Mouse (Mus musculus) CD4-positive helper T cell, adult 2 months (primary cell): Measurements from ENCODE around the gene Camta2.

Experiments used
- DNase-seq: peaks from one replicate; pipeline ENCODE4 v3.0.0-alpha.2; 2012; ENCODE audit warnings: low read depth, missing footprints, low spot score

The Camta2 gene

DNA sequence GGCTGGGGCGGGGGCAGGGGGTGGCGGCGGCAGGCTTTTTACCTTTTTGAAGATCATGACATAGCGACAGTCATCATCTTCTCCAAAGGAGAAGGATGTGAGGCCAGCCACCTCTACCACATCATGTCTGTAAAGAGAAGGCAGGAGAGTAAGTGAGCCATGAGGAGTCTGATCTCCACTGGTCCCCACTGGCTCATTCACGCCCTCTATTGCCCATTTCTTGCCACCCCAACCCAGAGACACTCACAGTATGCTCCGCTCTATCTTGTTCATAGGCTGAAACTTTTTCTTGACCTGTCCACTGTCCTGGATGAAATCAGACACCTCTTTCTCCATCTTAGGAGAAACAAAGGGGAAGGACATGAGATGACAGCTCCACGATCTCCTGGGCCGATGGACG, 23.2 kb downstream of the Camta2 start:
- DNase-seq = no peak

DNA sequence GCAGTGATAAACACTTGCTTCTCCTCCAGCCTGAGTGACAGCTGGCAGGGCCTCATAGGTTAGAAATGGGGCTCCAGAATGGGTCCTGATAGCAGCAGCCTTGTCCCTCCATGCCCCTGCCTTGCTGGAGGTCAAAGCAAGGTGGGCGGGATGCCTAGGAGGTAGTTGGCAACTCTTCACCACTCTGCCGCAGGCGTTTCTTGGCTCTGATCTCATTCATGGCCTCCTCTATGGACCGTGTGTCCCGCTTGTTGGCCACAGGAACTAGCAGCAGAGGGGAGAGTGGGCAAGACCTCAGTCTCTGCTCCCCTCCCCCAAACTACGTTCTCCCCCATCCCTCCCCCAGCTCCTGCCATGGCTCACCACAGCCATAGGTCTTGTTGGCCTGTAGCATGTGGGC, 23.9 kb downstream of the Camta2 start:
- no peak for DNase-seq

DNA sequence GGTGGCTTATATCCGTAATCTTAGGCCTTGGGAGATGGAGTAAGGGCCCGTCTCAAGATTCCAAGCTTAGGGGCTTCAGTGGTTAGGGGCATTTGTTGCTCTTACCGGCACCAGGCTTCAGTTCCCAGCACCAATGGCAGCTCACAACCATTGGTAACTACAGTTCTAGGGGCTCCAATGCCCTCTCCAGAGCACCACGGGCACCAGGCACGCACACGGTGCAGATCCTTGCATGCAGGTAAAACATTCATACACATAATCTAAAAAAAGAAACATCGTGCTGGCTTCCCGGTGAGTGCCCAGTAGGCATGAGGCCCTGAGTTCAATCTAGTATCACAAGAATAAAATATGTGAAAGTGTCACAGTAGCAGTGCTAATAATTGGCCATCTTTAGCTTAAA, 24.8 kb downstream of the Camta2 start:
- DNase-seq = no peak

DNA sequence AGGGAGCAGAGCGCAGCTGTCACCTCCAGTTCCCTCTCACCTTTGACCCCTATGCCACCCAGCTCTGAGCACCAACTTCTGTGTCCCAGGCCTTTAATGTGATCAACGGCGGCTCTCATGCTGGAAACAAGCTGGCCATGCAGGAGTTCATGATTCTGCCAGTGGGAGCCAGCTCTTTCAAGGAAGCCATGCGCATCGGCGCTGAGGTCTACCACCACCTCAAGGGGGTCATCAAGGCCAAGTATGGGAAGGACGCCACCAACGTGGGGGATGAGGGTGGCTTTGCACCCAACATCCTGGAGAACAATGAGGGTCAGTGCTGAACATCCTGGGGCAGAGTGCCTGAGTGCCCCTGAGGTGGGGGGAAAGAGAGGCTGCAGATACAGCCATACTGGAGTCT, 27.3 kb downstream of the Camta2 start:
- no peak for DNase-seq

DNA sequence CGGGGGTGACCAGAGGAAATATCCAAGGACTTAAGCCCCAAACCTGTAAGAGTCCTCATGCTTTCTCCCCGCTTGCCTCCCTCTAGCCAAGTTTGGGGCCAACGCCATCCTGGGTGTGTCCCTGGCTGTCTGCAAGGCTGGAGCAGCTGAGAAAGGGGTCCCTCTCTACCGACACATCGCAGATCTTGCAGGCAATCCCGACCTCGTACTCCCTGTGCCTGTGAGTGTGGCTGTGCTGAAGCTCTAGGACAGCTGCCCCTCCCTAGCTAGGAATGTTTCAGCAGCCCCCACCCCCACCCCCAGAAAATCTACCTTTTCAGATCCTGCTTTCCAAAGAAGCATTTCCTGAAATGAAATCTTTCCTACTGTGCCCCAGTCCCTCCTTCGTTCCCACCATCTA, 29.0 kb downstream of the Camta2 start:
- DNase-seq = no peak

DNA sequence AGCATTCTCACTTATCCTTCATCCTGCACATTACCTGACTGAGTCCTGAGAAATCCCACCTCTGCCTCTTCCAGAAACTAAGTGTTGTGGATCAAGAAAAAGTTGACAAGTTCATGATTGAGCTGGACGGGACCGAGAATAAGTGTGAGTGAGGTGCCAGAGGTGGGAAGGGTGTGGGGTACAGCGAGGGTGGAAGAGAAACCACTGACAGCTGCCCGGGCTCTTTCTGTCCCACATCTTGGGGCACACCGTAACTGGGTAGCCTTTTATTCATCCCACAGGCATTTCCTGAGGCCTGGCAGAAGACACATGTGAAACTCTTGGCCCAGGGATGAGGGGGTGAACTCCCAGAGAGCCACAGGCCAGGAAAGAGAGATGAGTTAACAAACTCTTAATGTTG, 29.4 kb downstream of the Camta2 start:
- DNase-seq = no peak

DNA sequence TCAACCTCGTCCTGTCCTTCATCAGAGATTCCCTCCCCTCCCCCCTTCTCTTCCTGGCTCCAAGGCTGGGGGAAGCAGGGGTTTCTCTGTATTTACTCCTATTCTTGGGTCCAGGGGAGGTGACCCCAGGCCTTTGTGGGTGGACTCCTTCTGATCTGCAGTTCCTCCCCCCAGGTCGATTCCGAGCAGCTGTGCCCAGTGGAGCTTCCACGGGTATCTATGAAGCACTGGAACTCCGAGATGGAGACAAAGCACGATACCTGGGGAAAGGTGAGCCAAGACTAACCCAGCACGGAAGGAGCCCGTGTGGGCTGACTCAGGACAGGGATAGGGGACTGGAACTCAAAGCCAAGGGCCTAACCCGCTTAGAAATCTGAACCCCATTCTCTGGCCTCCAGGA, 29.9 kb downstream of the Camta2 start:
- DNase-seq = no peak

DNA sequence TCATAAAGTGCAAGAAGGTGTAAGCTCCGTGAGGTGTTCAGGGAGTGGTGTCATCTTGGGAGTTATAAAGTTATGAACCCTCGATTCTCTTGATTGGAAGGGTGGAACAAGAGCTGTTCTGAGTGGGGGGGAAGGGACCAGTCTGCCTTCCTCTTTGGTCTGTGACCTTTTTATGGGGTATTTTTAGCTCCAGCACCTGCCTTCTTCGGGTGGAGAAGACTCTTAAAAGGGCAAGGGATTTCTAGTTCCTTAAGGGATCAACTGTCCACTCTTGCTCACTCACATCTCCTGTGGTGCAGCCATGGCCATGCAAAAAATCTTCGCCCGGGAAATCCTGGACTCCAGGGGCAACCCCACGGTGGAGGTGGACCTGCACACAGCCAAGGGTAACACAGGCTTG, 30.3 kb downstream of the Camta2 start:
- DNase-seq = no peak

DNA sequence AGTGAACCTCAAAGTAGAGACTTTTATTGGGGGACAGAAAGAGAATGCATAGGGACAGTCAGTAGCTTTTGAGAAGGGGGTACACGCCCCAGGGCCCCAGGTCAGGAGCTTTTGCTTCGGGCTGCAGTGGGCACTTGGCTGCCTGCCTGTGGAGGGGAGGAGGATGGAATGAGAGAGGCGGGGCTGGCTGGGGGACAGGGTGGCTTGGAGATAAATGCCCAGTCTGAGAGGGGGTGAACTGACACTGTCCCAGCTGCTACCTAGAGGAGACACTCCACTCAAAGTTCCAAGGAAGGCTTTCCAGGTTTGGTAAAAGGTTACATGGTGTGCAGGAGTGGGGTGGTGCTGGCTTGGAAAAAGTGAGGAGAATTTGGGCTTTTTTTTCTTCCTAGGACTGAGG, 30.9 kb downstream of the Camta2 start, which contains the start of gene Eno3:
TSS of gene Eno3 (plus strand) at position 239 of the 400 bp plus-strand sequence.
- DNase-seq = no peak

DNA sequence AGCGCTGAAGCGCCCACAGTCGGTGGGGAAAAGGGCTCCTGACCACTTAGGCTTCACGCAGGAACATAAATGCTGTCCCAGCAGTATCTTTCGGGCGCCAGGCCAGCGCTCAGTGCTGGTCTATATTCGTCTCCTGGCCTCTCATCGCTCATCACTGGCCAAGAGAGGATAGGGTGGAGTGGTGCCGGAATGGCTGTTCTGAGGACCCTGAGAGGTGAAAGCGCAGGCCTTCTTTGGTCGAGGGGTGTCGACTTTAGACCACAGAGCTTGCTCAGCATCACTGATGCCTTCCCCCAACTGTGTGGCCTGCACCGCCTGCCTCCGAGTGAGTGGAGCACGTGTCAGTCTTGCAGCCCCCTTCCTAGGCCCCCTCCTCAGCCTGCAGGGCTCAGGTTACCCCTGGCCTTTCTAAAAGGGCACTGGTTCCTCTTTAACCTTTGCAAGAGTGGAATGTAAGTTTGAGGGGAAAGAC, 31.4 kb downstream of the Camta2 start:
- no peak for DNase-seq

DNA sequence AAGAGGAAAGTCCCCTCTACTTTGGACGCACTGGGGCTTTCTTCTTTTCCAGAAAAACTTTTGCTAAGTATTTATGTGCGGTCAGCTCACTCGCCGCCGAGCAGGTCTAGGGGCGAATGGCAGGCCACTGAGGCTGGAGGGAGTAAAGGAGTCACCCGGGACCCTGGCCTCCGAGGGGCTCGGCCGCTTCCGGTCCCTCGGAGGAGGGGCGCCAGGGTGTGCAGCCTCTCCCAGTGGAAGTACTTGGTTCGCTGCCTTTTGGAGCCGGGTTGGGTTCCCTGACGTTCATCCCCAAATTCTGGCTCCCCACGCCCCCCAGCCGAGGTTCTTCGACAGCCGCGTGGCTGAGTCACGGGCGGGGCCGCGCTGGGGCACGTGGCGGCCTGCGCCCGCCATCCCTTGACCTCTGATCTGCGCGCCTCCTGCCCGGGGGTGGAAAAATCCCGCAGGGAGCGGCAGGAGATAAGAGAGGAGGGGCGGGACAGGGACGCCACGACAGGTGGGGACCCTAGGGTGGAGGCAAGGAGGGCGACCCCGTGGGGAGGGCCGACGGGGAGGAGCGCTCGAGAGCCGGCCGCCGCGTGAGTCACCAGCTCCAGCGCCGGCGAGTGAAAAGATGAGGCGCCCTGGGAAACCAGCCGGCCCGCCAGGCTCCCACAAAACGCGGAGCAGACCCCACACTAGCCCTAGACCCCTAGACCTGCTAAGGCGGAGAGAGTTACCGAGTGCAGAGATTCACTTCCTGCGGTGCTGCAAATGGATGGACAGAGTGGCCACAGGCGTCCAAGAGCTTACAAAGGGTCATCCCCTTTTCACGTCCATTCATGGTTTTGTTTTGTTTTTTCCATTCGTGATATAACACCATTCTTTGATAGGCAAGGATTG, 32.1 kb downstream of the Camta2 start:
- DNase-seq = no peak

DNA sequence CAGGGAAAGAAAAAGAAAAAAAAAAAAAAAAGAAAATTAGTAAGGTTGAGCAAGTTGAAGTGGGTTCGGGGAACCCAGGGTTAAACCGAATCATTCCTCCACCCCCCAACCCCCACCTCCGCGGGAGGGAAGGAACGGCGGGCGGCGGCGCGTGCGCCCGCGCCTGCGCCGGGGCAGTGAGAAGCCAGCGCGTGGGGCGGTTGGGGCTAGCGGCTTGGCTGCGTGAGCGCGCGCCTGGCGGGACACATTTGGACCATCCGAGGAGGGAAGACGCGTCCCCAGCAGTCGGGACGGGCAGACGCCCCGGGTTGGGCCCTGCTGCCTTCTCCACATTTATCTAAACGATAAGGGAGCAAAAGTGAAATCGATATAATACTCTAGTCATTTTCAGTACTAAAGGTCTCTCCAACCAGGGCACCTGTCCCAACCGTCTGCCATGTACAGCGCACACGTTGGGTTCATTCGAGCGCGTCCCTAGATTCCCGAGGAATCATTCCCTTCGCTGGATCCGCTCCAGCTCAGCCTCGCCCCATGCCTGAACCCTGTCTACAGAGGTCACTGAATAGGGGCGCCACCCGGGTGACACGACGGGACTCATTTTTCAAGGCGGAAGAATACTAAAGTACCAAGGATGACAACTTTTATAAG, 32.9 kb downstream of the Camta2 start:
- DNase-seq = peak; percentile 93

DNA sequence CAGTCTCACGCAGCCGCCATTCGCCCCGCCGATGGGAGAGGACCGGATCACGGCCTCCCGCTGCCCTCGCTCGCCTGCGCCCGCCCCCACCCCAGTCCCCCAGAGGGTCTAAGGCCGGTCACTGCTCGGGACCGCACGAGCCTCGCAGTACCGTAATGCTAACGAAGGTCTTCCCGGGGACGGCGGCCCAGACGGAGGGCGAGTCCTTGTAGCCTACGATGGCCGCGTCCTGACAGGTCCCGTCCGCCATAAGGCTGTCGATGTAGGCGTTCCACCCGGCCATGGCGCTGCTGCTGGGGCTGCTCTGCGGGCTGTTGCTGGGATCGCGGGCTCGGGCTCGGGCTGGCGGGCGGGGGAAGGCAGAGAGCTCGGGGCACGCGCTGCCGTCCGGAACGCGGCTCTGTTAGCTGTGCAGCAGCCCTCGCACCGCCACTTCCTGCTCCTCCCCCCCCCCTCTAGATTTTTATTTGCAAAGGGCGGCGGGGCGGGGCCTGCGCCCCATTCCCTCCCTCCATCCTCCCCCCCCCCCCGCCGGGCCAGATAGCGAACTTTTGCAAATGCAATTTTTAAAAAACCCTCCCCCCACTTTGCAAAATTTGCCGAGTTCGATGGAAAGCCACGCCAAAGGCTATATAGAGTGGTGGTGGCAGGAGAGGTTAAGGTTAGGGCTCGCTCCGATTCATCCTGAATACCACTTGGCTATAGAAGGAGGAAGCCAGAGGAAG, 33.5 kb downstream of the Camta2 start, which contains the start of gene Pfn1:
TSS of gene Pfn1 (minus strand) at position 447 of the 725 bp plus-strand sequence.
- peak; percentile 94 for DNase-seq

DNA sequence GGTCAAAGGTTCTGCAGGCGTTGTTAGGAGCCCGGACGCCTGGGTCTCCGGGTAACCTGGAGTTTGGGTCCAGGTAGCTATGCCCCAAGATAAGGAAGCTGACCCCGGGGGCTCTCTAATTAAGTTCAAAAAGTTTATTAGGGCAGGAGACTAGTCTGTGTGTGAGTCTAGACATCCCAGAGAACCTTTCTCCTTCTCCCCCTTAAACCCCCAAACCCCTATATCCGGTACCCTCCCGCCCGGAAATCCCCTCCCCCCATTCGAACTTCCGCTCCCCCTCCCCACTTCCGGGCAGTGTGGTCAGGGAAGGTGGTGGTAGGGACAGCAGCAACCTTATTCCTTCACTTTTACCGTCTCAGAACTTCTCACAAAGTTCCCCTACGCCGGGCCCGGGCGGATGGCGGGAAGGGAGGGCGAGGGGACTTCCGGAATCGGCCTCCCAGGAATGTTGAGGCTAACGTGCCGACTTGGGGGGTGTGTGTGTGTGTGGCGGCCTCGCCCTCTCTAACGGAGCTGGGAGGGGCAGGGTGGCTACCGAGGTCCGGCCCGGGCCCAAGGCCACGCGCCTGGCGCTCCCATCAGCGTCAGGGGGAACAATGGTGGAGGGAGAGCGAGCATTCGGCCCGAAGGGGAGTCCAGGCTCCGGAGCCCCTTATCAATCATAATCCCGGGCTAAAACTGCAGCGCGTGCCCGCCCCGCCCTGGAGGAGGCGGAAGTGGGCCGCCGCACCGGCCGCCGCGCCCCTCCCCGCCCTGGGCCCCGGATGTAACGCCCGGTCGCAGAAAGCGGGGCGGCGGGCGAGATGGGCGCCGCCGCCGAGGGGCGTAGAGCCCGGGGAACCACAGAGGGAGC, 34.3 kb downstream of the Camta2 start:
- peak; percentile 87 for DNase-seq

DNA sequence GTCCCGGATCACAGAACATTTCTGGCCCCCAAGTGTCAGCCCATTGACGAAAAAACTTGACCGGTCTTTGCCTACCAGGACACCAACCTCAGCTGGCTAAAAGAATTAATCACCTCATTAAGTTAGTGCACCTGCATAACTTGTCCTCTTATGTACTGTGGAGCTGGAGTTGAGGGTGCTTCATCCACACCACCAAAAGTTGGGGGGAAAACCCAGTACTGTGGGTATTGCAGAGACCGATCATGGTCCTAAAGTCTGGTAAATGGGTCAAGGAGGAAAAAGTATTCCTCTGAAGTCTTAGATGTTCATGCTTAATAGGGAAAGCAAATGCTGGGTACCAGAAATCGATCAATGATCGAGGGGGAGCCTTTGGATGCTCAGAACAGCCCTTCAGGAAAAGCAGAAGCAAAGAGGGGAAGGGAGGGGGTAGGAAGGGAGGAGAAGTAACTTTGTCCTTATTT, 35.0 kb downstream of the Camta2 start:
- DNase-seq = no peak

DNA sequence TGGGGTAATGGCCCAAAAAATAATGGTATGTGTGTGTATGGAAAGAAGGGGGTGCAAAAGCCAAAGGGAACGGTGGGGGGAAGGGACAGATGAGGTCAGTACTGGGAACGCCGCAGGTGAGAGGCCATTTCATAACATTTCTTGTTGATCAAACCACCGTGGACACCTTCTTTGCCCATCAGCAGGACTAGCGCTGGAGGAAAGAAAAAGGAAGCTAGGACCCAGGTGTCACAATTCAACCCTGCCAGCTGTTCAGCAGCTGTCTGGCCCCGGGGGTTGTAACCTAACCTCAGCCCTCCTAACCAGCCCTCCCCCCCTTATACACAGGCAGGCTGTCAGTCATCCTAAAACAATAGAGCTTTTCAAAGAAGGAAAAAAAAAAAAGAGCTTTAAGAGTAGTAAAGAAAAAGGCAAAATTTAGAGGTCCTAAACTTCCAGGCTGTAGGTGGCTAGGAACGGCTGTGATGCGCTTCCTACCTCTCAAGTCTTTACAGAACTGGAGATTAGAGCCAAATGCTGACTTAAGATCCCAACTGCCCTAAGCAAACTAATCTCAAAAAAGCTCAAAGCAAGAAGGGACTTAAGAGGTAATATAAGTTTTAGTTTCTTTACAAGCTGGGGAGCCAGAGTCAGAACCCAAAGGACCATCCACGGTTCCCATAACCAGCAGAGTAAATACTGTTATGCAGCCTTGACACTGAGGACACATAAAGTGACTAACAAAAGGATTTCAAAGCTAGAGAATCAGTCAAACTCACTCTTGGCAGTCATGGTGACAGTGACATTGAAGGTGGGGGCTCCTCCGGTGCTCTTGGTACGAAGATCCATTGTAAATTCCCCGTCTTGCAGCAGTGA, 35.6 kb downstream of the Camta2 start:
- peak; percentile 51 for DNase-seq

DNA sequence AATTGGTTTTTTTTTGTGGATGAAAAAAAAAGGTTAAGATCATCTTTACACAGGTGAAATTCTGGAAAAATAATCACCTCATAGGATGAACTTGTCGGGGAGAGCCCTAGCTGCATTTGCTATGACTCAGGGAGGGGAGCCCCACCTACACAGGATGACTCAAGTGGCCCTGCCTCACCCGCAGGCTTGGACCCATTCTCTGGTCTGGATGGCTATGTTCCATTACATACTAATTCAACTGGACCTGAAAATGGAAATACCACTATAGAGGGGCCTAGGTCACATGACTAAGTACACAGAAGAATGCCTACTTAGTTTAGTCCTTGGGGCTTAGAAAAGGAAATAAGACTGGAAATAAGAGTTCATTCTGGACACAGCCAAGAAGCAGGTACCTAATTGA, 36.5 kb downstream of the Camta2 start:
- peak; percentile 63 for DNase-seq

DNA sequence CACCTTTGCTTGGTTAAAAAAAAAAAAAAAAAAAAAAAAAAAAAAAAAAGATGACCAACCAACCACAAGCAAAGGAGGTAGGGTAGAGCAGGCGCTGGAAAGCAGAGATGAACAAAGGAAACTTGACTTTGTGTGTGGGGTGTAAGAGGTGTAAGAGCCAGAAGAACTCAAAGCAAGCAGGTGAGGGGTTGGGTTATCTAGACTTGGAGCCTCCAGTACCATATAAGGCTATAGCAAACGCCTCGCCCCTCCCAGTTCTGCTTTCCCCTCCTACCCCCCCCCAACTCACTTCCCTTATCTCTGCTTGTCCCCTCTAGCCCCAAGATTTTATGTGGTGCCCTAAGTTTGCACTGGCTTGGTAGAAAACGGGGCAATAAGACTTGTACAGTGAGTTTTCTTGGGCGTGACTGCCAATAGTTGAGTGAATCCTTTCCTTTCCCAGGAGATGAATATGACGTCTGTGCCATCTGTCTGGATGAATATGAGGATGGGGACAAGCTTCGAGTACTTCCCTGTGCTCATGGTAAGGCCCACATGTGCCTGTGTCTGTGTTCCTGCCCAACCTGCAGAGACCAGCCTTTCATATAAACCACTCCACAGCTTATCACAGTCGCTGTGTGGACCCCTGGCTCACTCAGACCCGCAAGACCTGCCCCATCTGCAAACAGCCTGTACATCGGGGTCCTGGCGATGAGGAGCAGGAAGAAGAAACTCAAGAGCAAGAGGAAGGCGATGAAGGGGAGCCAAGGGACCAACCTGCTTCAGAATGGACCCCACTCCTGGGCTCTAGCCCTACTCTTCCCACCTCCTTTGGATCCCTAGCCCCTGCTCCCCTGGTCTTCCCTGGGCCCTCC, 37.4 kb downstream of the Camta2 start:
- DNase-seq = peak; percentile 90

DNA sequence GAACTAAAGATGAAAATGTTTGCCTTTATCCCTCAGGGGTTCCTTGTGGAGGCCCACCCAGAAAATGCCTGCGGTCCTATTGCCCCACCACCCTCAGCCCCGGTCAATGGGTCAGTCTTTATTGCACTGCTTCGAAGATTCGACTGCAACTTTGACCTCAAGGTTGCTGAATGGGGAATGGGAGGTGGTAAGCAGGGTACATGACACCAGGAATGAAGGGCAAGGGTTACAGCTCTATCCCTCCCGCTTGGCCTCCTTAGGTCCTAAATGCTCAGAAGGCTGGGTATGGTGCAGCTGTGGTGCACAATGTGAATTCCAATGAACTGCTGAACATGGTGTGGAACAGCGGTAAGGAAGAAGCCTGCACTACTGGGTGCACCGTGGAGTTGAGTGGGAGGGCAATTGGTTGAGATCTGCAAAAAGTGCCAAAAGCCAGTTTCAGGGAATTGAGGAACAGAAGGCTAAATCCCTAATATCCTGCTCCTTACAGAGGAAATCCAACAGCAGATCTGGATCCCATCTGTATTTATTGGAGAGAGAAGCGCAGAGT, 38.6 kb downstream of the Camta2 start:
- DNase-seq = peak; percentile 29
